Mouse (Mus musculus): Measurements from ENCODE around the gene Sytl1.

The Sytl1 gene

DNA sequence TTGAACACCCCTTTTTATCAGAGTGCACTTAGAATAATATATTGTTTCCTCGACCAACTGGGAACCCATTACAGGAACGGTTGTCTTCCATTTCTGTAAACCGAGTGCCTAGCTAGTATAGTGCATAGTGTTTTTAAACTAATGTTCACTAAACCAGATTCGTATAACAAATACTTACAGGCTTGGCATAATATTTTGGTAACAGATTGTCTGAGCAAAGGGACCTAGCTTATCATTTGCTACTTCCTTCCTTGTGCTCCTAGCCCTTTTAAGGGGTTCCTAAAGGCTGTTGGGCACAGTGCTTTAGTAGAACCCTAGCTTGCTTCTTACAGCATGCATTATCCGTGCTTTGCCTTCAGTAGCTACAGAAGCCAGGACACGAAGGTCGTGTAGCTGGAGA is 18.6 kb upstream of the Sytl1 start:
- in situ Hi-C loops (cut with MboI) = no loop called here

DNA sequence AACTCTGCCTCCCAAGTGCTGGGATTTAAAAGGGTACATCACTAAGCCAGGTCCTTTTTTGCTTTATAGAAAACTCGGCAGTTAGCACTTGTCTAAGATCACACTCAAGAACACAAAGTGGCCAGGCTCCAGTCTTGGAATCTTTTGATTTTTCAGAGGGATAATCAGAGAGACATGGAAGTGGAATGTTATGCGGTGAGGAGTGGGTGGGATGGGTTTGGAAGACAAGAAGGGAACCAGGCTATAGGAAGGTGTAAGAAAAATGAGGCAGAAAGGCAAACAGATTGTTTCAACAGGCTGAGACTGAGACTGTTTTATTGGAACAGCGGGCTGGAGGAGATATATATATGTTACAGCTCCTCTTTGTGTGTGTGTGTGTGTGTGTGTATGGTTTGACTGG is 15.6 kb upstream of the Sytl1 start:
- in situ Hi-C loops (cut with MboI) = no loop called here

DNA sequence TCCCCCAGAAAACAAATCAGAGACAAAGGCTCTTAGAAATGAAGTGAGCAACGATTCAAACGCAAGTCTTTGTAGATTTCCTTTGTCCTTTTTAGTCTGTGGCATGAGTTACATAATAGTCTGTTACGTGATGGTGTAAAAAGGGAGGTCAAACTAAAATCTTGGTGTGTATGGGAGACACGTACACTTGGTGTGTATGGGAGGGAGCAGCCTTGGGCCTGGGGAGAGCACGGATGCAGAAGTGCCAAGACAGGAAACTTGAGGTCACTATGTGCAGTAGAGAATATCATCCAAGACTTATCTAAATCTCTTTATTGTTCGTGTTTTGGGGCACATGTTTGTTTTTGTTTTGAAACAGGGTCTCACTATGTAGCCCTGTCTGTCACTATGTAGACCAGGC is 15.2 kb upstream of the Sytl1 start:
- in situ Hi-C loops (cut with MboI) = no loop called here

DNA sequence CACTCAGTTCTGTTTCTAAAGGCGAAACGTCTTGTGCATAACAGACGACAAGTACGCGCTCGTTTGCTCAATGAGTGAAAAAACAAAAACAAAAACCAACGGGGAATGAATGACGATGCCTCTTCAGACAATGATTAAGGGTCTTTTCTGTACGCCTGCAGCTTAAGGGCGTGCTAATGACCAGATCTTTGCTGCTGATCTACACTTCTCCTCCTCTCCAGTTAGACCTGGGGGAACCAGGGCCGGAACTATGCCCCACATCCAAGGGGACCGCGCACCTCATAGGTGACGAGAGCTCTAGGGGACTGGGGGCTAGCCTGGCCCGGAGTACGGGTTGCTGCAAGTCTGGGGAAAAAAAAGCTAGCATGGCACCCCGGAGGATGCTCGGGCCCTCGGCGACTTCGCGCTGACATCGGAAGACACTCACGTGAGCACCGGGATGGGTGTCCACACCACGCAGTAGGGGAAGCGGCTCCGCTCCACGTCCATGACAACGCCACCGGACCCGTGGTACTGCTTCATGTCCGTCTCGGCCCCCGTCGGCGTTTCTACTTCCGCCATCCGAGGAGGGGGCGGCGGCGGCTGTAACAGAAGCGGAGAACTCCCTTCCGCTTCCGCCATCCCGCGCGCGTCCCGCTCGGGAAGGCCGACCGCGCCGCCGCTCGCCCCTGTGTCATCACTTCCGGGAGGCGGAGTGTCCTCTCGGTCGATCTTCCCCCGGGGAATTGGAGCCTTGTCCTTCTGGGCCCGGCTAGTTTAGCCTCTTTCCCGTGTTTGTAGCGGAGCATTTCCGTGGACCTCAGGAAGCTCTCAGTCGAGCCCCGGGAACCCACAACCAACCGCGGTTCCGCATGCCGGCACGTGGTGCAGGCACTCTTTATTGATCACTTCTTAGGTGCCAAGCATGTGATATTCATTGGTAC is 14.5 kb upstream of the Sytl1 start, which contains the start of gene Tmem222:
TSS of gene Tmem222 (minus strand) at position 689 of the 923 bp plus-strand sequence.
- in situ Hi-C loops (cut with MboI) = no loop called here

DNA sequence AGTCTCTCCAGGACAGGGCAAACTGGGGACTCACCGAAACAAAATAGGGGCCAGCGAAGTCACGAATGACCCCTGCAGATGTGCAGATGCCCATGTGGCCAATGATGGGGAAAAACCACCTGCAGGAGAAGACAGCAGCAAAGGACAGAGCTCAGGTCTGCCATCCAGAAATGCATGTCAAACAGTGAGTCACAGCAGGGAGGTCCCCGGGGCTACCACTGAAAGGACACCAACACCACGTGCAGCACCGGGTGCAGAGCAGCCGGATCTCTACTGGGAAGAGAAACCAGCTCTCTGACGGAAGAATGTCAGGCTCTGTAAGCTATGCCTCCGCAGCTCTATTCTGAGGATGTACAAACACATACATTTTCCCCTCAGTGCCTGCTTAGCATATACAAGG is 8.0 kb upstream of the Sytl1 start:
- in situ Hi-C loops (cut with MboI) = no loop called here

DNA sequence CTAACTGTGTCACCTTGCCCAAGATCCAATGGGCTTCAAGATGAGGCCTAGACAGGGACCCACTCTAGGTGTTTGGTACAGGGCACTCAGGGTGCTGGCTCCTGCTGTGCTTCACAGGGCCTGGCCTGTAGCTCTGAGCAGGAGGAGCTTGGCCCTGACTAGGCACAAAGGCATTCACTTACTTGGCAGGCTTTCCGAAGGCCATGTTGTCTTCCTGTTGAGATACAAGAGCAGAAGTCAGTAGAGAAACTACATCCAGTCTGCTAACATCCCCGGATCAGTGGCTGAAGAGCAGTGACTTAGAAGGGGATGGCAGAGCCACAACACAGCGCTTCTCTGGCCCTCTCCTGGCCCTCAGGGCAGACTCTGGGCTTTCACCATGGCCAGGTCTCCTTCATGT is 6.7 kb upstream of the Sytl1 start:
- in situ Hi-C loops (cut with MboI) = no loop called here

DNA sequence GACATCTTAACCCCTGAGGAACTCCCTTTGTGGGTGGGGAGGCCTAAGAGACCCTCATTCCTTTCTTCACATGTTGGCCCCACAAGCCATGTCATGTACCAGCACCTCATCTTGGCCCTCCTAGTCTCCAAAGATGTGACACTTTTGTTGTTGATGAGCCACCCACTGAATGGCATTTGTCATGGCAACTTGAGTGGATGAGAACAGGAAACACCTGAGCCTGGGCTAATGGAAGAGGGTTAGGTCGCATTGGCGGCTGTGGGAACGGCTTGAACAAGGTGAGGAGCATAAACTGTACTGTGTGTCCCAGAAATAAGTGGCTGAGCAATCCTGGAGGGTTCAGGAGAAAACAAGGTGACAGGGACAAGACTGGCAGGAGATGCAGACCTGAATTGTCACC is 6.0 kb upstream of the Sytl1 start:
- in situ Hi-C loops (cut with MboI) = no loop called here

DNA sequence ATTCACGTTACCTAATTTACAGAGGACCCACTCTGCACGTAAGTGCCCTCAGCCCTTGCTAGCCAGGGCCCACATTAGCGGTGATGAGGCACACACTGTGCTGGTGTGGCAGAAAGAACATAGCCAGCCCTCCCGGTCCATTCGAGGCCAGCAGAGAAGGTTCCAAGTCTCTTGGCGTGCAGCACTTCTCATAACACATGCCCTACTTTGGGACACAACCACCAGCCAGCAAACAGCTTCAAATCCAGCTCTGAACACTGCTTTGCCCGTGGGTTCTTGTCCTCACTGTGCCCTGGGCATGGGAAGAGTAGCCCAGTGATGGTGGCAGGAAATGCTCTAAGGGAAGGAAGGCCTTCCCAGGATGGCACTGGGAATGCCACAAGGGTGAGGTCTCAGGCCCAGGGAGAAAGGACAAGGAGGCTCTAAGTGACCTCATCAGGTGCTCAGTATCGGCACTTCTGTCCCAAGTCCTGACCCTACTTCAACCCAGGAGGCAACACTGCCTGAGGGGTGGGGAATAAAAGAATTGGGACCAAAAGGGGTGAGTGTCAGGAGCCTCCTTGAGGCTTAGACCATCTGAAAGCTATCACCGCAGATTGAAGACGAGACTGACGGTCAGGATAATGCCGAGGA is 3.5 kb upstream of the Sytl1 start:
- in situ Hi-C loops (cut with MboI) = no loop called here

DNA sequence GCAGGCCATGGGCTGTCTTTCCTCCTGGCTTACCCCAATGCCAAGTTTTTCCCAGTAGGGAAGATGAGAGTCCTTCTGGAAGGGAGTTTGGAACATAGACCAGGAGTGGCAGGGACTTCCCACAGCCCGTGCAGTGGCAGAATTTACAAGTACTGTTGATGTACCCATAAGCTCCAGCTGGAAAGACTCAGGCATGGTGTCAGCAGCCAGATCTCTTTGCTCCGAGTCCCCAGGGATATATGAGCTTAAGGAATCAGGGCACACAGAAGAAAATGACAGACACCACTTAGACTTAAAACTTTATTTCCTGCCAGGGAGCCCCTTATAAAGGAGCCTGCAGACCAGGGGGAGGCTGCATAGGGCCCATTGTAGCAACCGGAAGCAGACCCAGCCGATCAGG is 2.8 kb upstream of the Sytl1 start:
- in situ Hi-C loops (cut with MboI) = no loop called here

DNA sequence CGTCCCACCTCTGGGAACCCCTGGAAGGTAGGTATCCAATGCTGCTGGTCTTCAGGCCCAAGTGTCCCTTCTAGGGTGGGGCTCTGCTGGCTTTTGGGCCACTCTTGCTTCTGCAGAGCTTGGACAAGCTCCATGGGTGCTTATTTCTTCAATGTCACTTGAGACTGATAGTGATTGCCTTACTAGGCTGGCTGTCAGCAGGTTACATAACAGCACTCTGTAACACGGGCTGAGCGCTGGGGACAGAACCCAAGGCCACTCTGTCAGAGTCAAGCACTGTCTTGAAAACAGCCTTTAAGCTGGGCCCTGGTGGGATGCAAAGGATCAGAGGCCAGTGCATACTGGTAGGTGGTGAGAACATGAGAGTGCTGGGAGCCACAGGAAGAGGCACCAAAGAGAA is 2.4 kb upstream of the Sytl1 start:
- in situ Hi-C loops (cut with MboI) = no loop called here

DNA sequence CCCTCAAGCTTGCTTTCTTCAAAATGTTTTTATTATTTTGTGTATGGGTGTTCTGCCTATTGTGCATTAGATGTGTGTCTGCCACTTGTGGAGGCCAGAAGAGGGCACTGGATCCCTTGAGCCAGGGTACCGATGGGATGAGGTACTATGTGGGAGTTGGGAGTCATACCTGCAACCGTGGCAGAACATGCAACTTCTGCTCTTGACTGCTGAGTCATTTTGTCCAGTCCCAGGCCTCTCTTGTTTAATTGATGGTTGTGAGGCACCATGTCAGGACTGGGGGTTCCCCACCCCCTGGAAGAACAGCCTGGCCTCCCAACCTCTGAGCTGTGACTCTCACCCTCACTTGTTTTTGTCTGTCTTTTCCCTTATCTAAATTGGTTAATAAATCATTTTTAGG is 1.6 kb upstream of the Sytl1 start:
- in situ Hi-C loops (cut with MboI) = no loop called here

DNA sequence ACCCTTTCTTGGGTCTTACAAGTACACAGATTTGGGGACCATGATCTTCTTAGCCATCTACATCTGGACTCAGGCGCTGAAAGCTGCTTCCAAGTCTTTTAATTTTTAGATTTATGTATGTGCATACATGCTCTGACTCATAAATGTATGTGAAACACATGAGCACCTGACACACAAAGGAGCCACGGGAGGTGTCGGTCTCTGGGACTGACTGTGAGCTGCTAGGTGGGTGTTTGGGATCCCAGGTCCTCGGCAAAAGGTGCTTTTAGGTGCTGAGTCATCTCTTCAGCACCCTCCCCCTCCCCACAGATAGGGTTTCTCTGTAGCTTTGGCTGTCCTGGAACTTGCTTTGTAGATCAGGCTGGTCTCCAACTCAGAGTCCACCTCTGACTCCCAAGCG is 843 bp upstream of the Sytl1 start:
- in situ Hi-C loops (cut with MboI) = no loop called here

DNA sequence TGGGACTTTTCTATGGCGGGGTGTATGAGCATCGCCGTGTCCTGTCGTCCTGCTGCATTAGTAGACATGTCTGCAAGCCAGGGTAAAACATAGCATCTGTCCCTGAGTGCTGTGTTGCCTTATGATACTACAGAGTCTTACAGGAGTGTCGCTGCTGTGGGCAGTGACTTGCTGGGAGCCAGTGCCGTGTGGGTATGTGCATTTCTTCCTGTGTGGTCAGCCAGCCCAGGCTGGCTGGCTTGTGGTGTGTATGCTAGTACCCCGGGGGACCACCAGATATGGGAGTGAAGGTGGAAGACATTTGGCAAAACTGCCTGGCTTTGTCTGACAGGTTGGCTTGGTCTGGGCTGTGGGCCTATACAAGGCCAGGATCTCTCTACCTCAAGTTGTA is 543 bp downstream of the Sytl1 start:
- in situ Hi-C loops (cut with MboI) = no loop called here

DNA sequence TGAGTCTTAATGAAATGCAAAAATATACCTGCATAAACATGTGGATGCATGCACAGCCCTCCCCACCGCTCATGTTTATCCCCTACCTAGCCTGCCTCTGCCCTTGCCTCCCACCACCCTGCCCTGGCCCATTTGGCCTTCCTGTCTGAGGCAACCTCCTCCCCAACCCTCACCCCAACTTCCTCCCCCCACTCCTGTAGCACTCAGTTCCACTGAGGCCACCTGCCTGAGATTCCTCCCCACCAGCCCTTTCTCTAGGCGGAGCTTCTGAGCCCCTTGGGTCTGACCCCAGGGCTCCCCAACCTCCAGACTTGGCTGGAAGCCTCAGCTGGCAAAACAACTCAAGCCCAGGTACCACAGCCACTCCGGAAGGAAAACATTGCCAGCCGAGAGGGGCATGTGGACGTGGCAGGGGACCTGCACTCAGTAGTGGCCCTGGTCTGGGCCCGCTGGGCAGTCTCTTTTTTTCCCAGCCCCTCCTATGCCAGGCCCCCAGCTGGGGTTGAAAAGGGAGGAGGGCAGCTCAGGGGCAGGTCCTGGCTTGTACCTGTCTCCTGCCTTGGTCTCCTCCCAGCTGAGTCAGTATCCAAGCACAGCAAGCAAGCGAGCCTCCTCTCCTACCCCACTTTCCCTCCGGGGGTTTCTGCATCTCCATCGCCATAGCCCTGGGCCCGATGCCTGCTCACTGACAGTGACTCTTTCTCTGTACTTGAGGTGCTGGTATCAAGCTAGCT is 1.1 kb downstream of the Sytl1 start:
- in situ Hi-C loops (cut with MboI) = no loop called here

DNA sequence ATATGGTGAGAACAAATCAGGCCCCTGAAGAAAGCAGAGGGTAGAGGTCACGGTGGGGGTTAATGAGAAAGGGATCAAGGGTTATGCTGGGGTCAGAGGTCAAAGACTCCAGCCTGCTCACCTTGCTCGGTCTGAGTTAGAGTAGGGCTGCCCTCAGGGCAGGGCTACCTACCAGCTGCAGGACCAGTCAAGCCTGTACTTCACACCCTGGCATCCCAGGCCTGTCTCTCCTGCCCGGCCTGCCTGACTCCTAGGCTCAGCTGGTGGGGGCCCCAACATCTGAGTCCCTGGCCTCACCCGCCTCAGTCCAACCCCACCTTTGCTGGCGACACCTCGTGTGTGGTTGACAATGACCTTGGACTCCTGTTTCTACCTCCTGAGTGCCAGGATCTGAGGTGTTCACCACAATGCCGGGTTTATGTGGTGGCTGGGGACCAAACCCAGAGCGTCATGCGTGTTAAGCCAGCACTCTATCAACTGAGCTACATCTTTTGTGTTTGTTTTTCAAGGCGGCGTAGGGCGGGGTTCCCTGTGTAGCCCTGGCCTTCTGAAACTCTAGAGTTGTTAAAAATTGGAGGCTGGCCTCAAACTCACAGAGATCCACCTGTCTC is 5.0 kb downstream of the Sytl1 start:
- in situ Hi-C loops (cut with MboI) = no loop called here

DNA sequence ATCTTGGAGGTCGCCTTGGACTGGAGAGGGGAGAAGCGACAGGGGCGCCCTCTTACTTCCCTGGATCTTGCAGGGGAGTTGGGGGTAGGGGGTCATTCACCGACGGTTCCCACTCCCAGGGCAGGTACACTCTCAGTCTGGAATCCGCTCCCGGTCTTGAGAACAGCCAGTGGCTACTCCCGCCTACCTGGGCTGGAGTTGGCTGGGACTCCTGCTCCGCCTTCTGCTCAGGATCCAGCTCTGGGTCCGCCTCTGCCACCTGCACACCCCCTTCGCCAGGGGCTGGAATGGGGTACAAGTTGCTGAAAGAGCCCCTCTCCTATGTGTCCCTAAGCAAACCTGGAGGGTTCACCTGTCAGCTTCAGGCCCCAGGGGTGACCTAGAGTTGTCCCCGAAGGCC is 5.7 kb downstream of the Sytl1 start:
- in situ Hi-C loops (cut with MboI) = no loop called here

DNA sequence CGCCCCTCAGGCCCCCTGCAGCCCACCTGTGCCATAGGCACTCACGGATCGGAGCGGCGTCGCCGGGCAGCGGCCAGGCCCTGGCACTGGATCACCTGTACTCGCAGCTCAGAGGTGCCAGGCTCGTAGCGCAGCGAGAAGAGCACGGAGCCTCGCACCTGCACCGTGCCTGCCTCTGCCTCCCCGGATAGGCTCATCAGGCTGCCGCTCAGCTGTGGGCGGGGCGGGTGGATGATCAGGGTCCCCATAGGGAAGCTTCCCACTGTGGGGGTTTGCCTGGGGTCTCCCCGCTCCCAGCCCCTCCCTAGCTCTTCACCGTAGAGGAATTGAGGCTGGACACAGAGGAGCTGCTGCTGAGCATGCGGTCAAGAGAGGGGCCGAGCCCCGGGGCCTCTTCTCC is 6.1 kb downstream of the Sytl1 start:
- in situ Hi-C loops (cut with MboI) = no loop called here

DNA sequence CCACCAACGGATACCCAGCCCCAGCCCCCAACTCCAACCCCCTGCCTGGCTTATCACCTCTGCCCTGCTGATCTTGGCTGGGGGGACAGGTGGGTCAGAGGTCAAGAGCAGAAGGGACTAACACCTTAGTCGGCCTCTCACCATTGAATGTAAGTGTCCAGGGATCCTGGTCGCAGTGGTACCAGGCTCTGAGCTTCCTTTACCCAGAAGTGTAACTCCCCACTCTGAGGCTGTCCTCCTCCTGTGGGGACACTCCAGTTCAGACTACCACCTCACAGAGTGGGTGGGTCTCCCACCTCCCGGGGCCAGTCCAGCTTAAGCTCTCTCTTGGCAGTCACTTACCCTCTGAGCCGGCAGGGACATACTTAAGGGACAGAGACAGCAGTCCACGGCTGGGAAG is 7.5 kb downstream of the Sytl1 start:
- in situ Hi-C loops (cut with MboI) = no loop called here

DNA sequence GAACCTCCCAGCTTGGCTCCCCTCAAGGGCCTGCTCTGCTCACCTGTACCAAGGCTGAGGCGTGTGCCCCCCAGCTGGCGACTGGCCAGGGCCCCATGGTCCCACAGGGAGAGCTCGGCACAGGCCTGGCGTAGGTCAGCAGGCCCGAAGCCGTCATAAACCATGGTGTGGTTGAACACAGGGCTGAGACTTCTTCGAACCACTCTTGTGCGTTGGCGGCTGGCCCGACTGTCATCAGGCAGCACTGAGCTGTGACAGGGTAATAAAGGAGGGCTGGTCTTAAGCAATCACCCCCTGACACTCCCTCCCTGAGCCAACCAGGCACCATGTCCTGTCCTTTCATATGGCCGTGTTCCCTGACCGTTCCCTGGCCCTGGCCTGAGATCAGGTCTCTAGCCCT is 9.5 kb downstream of the Sytl1 start:
- in situ Hi-C loops (cut with MboI) = no loop called here

DNA sequence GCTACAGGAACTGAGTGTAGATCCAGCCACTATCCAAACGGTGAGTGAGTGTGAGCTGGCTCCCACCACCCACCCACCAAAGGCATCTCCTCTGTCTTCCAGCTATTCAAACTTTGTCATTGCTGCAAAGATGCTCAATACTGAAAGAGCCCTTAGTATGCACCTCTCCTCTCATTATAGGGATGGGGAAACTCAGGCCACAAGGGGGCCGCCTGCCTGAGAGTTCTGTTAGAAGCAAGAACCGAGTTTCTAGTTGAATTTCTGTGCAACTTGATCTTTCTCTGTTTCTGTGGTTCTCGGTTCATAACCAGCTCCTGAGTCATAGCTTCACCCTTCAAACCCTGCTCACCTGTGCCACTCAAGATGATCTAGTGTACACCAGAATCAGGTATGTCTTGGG is 10.8 kb downstream of the Sytl1 start:
- in situ Hi-C loops (cut with MboI) = no loop called here

DNA sequence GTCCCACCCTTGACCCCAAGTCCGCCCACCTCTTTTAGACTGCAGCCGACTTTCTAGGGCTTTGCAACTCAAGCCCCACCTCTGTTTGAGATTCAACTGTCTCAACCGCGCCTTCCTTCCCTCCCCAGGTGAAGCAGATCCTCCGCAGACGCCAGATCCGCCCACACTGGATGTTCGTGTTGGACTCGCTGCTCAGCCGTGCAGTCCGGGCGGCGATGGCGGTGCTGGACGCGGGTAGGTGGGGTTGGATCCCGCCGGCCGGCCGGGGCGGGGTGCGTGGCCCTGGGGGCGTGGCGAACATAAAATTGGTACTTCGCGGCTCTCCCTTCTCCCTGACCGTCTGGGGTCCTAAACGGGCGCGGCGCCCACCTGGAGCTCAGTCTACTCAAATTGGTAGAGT is 11.7 kb downstream of the Sytl1 start:
- in situ Hi-C loops (cut with MboI) = no loop called here

DNA sequence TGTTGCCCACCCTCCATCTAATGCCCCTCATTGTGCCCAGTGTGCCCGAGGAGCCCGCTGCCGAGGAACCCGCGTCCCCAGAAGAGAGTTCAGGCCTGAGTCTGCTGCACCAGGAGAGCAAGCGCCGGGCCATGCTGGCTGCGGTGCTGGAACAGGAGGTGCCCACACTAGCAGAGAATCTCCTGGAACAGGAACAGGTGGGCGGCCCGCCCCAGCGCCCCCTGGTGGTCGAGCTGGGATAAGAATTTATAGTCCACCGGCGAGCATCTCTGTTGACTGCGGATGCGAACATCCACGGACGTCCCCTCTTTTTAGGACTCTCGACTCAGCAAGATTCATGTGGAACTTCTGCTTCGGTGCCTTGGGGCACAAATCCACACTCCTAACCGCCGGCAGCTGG is 12.3 kb downstream of the Sytl1 start:
- in situ Hi-C loops (cut with MboI) = no loop called here

Measured in mature B cell (primary cell).